Mouse (Mus musculus): ENCODE measurements around the gene Slc10a7. TPM values are rescaled to one million over a fixed set of nuclear protein-coding genes. Genes with fewer than 3 reads are reported as not detected.

Slc10a7 gene
- polyA plus RNA-seq, 1 experiment from 2014 or later = 9.5 TPM

- 97% methylated on average over 5 of the region's 5 CpGs for WGBS
- no peaks in the 10 kb centered on the region for H3K9me3 ChIP-seq (replicated peaks)
- H3K27ac ChIP-seq = no peak overlapping the region
- no peak overlapping the region for H3K4me3 ChIP-seq
- peaks cover 18% of the 10 kb centered on the region for H3K36me3 ChIP-seq
- H3K27me3 ChIP-seq (ENCODE audit: low read depth, poor library complexity, severe bottlenecking) = no peaks in the 10 kb centered on the region
- DNase-seq (ENCODE audit: low spot score) = no peak
- peaks cover 3% of the 10 kb centered on the region; the same call in 1 of the 2 replicates for H3K4me1 ChIP-seq
These were observed 93.9 kb downstream of the Slc10a7 start for GRCm38 (mm10) chr8:78603084-78603483.

- no peak overlapping the region for H3K4me3 ChIP-seq
- DNase-seq (ENCODE audit: low spot score) = no peak
- H3K4me1 ChIP-seq = no peaks in the 10 kb centered on the region
- no peaks in the 10 kb centered on the region for H3K9me3 ChIP-seq (replicated peaks)
- peaks cover 20% of the 10 kb centered on the region for H3K36me3 ChIP-seq
- WGBS = 94% methylated on average over 9 of the region's 9 CpGs
- H3K27me3 ChIP-seq (ENCODE audit: low read depth, poor library complexity, severe bottlenecking) = no peaks in the 10 kb centered on the region
- H3K27ac ChIP-seq = no peak overlapping the region
These were observed 95.3 kb downstream of the Slc10a7 start for GRCm38 (mm10) chr8:78604426-78604825.

- WGBS = 87% methylated on average over 10 of the region's 10 CpGs
- Histone ChIP-seq H3K9me3 (replicated peaks) (no peaks in the 10 kb centered on the region), H3K4me1 (no peaks in the 10 kb centered on the region), H3K36me3 (peaks cover 18% of the 10 kb centered on the region), H3K4me3 (no peak overlapping the region), H3K27ac (no peak overlapping the region), H3K27me3 (ENCODE audit: low read depth, poor library complexity, severe bottlenecking) (no peaks in the 10 kb centered on the region)
- DNase-seq (ENCODE audit: low spot score) = no peak
These were observed 100.2 kb downstream of the Slc10a7 start for GRCm38 (mm10) chr8:78609301-78609700.

- no peaks in the 10 kb centered on the region for H3K9me3 ChIP-seq (replicated peaks)
- 90% methylated on average over 6 of the region's 6 CpGs for WGBS
- no peaks in the 10 kb centered on the region for H3K4me1 ChIP-seq
- H3K36me3 ChIP-seq = peaks cover 12% of the 10 kb centered on the region
- no peak overlapping the region for H3K27ac ChIP-seq
- H3K4me3 ChIP-seq = no peak overlapping the region
- DNase-seq (ENCODE audit: low spot score) = no peak
- H3K27me3 ChIP-seq (ENCODE audit: low read depth, poor library complexity, severe bottlenecking) = no peaks in the 10 kb centered on the region
These were observed 101.9 kb downstream of the Slc10a7 start for GRCm38 (mm10) chr8:78611019-78611418.

GRCm38 (mm10) chr8:78622362-78622761, 113.2 kb downstream of the Slc10a7 start:
- WGBS = 80% methylated on average over 4 of the region's 4 CpGs
- DNase-seq (ENCODE audit: low spot score) = no peak
- Histone ChIP-seq H3K4me1 (peaks cover 14% of the 10 kb centered on the region), H3K27me3 (ENCODE audit: low read depth, poor library complexity, severe bottlenecking) (peaks cover 6% of the 10 kb centered on the region; the same call in 1 of the 2 replicates), H3K36me3 (no peaks in the 10 kb centered on the region), H3K9me3 (replicated peaks) (no peaks in the 10 kb centered on the region), H3K4me3 (no peak overlapping the region), H3K27ac (no peak overlapping the region)

- H3K4me1 ChIP-seq = peaks cover 19% of the 10 kb centered on the region
These were observed 114.8 kb downstream of the Slc10a7 start for GRCm38 (mm10) chr8:78623972-78624371.

GRCm38 (mm10) chr8:78624738-78625442, 115.7 kb downstream of the Slc10a7 start:
- no peaks in the 10 kb centered on the region for H3K36me3 ChIP-seq
- peaks cover 19% of the 10 kb centered on the region for H3K4me1 ChIP-seq
- H3K27me3 ChIP-seq (ENCODE audit: low read depth, poor library complexity, severe bottlenecking) = peaks cover 6% of the 10 kb centered on the region; the same call in 1 of the 2 replicates
- no peak overlapping the region for H3K27ac ChIP-seq
- H3K4me3 ChIP-seq = no peak overlapping the region
- H3K9me3 ChIP-seq (replicated peaks) = no peaks in the 10 kb centered on the region
- 19% methylated on average over 12 of the region's 12 CpGs for WGBS
- peak; percentile 36 for DNase-seq (ENCODE audit: low spot score)

More at GRCm38 (mm10) chr8:78623972-78624371, 114.8 kb downstream of the Slc10a7 start:
- Histone ChIP-seq H3K27me3 (ENCODE audit: low read depth, poor library complexity, severe bottlenecking) (peaks cover 6% of the 10 kb centered on the region; the same call in 1 of the 2 replicates), H3K36me3 (no peaks in the 10 kb centered on the region), H3K27ac (no peak overlapping the region), H3K9me3 (replicated peaks) (no peaks in the 10 kb centered on the region), H3K4me3 (no peak overlapping the region)
- 79% methylated on average over 5 of the region's 5 CpGs for WGBS
- no peak for DNase-seq (ENCODE audit: low spot score)

GRCm38 (mm10) chr8:78626632-78627031, 117.5 kb downstream of the Slc10a7 start:
- Histone ChIP-seq H3K27me3 (ENCODE audit: low read depth, poor library complexity, severe bottlenecking) (peaks cover 6% of the 10 kb centered on the region; the same call in 1 of the 2 replicates), H3K9me3 (replicated peaks) (no peaks in the 10 kb centered on the region), H3K4me1 (peaks cover 26% of the 10 kb centered on the region), H3K36me3 (no peaks in the 10 kb centered on the region), H3K4me3 (no peak overlapping the region), H3K27ac (no peak overlapping the region)
- no peak for DNase-seq (ENCODE audit: low spot score)
- 72% methylated on average over 5 of the region's 5 CpGs for WGBS

GRCm38 (mm10) chr8:78627793-78628192, 118.6 kb downstream of the Slc10a7 start:
- no peak overlapping the region for H3K27ac ChIP-seq
- peaks cover 24% of the 10 kb centered on the region for H3K4me1 ChIP-seq
- 81% methylated on average over 9 of the region's 9 CpGs for WGBS
- peaks cover 6% of the 10 kb centered on the region; the same call in 1 of the 2 replicates for H3K27me3 ChIP-seq (ENCODE audit: low read depth, poor library complexity, severe bottlenecking)
- H3K36me3 ChIP-seq = no peaks in the 10 kb centered on the region
- H3K4me3 ChIP-seq = no peak overlapping the region
- no peaks in the 10 kb centered on the region for H3K9me3 ChIP-seq (replicated peaks)
- no peak for DNase-seq (ENCODE audit: low spot score)

GRCm38 (mm10) chr8:78630414-78631164, 121.4 kb downstream of the Slc10a7 start:
- no peak for DNase-seq (ENCODE audit: low spot score)
- H3K9me3 ChIP-seq (replicated peaks) = no peaks in the 10 kb centered on the region
- peaks cover 33% of the 10 kb centered on the region for H3K4me1 ChIP-seq
- WGBS = 73% methylated on average over 19 of the region's 19 CpGs
- H3K27me3 ChIP-seq (ENCODE audit: low read depth, poor library complexity, severe bottlenecking) = peaks cover 6% of the 10 kb centered on the region; the same call in 1 of the 2 replicates
- no peak overlapping the region for H3K4me3 ChIP-seq
- H3K27ac ChIP-seq = no peak overlapping the region
- H3K36me3 ChIP-seq = no peaks in the 10 kb centered on the region

GRCm38 (mm10) chr8:78633012-78633411, 123.9 kb downstream of the Slc10a7 start:
- Histone ChIP-seq H3K27me3 (ENCODE audit: low read depth, poor library complexity, severe bottlenecking) (no peaks in the 10 kb centered on the region), H3K4me1 (peaks cover 28% of the 10 kb centered on the region), H3K27ac (0 out of 2 replicates have a peak overlapping the region, but pooled peaks have one; percentile 14), H3K4me3 (no peak overlapping the region), H3K36me3 (no peaks in the 10 kb centered on the region), H3K9me3 (replicated peaks) (no peaks in the 10 kb centered on the region)
- 71% methylated on average over 12 of the region's 12 CpGs for WGBS
- DNase-seq (ENCODE audit: low spot score) = no peak

- 0 out of 2 replicates have a peak, but pooled peaks cover 2% of the 10 kb centered on the region for H3K9me3 ChIP-seq (replicated peaks)
- peaks cover 28% of the 10 kb centered on the region for H3K4me1 ChIP-seq
- WGBS = 84% methylated on average over 3 of the region's 3 CpGs
- no peak overlapping the region for H3K4me3 ChIP-seq
- no peak overlapping the region for H3K27ac ChIP-seq
- DNase-seq (ENCODE audit: low spot score) = no peak
- no peaks in the 10 kb centered on the region for H3K36me3 ChIP-seq
- no peaks in the 10 kb centered on the region for H3K27me3 ChIP-seq (ENCODE audit: low read depth, poor library complexity, severe bottlenecking)
These were observed 124.9 kb downstream of the Slc10a7 start for GRCm38 (mm10) chr8:78634018-78634417.
